Mouse (Mus musculus) hindbrain, postnatal 0 days (tissue): Measurements from ENCODE around the gene Ackr3. TPM values are rescaled to one million over a fixed set of nuclear protein-coding genes. Genes with fewer than 3 reads are reported as not detected.
A peak's percentile ranks its signal among the peaks of the same experiment; 100 is the strongest.

ENCODE experiments used
- ATAC-seq: fragments of 200-750 bp; cut with Nextera tagmentation; 2 replicates; pipeline ENCODE4 v1.8.0; 2017; ENCODE audit warnings: mild to moderate bottlenecking, moderate TSS enrichment, moderate library complexity
- DNase-seq: peaks from one replicate; pipeline ENCODE4 v3.0.0-alpha.2; 2015; ENCODE audit warnings: low spot score
- H3K27ac ChIP-seq: fragments of 300-500 bp; sonication (generic); 2 replicates; pipeline ENCODE4 v1.5.1; 2014; ENCODE audit warnings: mild to moderate bottlenecking
- H3K27me3 ChIP-seq: fragments of 300-500 bp; sonication (generic); 2 replicates; pipeline ENCODE4 v1.6.1; 2014; ENCODE audit warnings: low read length, mixed read lengths; ENCODE audit not compliant: insufficient read depth
- H3K36me3 ChIP-seq: fragments of 300-500 bp; sonication (generic); 2 replicates; pipeline ENCODE4 v1.6.1; 2014; ENCODE audit warnings: low read length, mixed read lengths; ENCODE audit not compliant: insufficient read depth
- H3K4me1 ChIP-seq: fragments of 300-500 bp; sonication (generic); 2 replicates; pipeline ENCODE4 v1.6.1; 2014; ENCODE audit warnings: antibody characterized with exemption, low read length, mixed read lengths; ENCODE audit not compliant: insufficient read depth
- H3K4me2 ChIP-seq: fragments of 300-500 bp; sonication (generic); 2 replicates; pipeline ENCODE4 v1.6.1; 2014; ENCODE audit warnings: low read depth, mild to moderate bottlenecking, low read length, moderate library complexity, mixed read lengths
- H3K4me3 ChIP-seq: fragments of 300-500 bp; sonication (generic); 2 replicates; pipeline ENCODE4 v1.5.1; 2014; ENCODE audit warnings: low read length
- H3K9ac ChIP-seq: fragments of 300-500 bp; sonication (generic); replicated peaks from 2 replicates; pipeline ENCODE4 v1.6.1; 2014; ENCODE audit warnings: mild to moderate bottlenecking, low read length, moderate library complexity, mixed read lengths
- H3K9me3 ChIP-seq: fragments of 300-500 bp; sonication (generic); 2 replicates; pipeline ENCODE4 v1.6.1; 2016; ENCODE audit warnings: low read length, mixed read lengths
- CTCF ChIP-seq: IDR thresholded peaks from 2 replicates; pipeline ENCODE4 v1.5.1; 2016; ENCODE audit warnings: antibody characterized with exemption, control low read depth, low read depth
- WGBS: fragments of 180-500 bp; shearing (Covaris S2); extraction: QIAGEN DNeasy Blood & Tissue Kit; methylation state at CpG from one replicate; pipeline ENCODE4 v1.1.7; 2014; 5-methylcytosine and 5-hydroxymethylcytosine counted together
- polyA plus RNA-seq: library from polyadenylated mRNA; unstranded; fragments of >200 nt; fragmentation: Nextera tagmentation; extraction: Ambion mirVana; gene quantifications from 2 replicates; pipeline ENCODE4 v1.2.1, GENCODE M21; 2015
- total RNA-seq: library from RNA; depleted of rRNA; stranded (reverse); fragments of >200 nt; gene quantifications from 2 replicates; pipeline ENCODE4 v1.2.3, GENCODE M21; 2014

Ackr3 gene
- total and polyA plus RNA-seq, 2 experiments from 2014 or later: 7.4 to 13.1 TPM

DNA sequence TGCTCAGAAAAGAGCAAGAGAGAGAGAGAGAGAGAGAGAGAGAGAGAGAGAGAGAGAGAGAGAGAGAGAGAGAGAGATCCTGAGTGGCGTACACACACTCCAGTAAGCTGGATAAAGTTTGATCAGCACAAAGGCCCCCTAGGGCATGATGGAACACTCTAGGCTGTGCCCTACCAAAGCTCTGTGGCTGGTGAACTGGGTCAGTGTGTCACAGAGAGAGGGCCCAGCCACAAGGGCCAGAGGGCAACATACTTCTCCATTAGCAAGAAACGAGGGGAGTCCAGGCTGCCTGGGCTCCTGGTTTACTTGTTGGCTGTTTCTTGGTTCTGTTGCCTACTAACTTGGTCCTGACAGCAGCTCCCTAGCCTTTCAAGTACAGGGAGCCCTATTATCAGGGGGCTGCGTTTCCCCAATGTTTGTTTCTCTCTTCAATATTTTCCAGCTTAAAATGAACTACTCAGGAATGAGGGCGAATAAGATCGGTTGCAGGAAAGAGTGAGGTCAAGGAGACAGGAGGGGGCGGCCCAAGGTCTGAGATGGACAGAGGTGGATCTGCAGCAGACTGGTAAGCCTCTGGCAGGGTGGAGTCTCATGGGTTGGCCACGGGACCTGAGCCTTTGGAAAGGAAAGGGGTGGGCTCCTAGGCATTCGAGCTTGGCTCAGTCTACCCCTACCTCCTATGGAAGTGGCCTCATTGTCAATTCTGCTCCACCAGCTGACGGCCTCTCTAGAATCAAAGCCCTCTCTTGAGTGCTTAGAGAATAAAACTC lies 45.4 kb downstream of the Ackr3 start:
- no peak overlapping the region for H3K4me3 ChIP-seq
- H3K27ac ChIP-seq: no peak overlapping the region
- WGBS: 69% methylated on average over 9 of the region's 9 CpGs
- no peaks in the 10 kb centered on the region for H3K9me3 ChIP-seq
- ATAC-seq: peak; percentile 43; the same call in 1 of the 2 replicates
- no peaks in the 10 kb centered on the region for H3K36me3 ChIP-seq
- H3K4me2 ChIP-seq: no peak overlapping the region
- TF ChIP-seq CTCF: no peak
- no peaks in the 10 kb centered on the region for H3K27me3 ChIP-seq
- H3K9ac ChIP-seq: no peak overlapping the region
- peaks cover 14% of the 10 kb centered on the region for H3K4me1 ChIP-seq
- no peak for DNase-seq

DNA sequence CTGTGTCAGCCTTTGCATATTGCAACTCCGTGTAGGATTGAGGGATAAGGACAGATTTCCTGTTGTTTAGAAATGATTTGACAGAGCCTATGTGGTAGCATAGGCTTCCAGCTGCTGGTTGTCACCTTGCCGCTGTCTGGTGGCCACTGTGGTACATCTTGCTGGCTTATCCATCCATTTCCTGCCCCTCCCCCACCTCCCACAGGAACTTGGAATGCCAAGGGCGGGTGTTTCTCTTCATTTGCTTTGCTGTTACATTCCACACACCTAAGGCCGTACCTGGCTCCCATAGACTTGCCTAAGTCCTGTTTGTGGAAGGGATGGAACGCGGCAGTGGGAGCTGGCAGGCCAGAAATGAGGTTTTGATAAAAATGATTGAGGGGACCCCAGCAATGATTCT lies 46.6 kb downstream of the Ackr3 start:
- no peaks in the 10 kb centered on the region for H3K36me3 ChIP-seq
- H3K27me3 ChIP-seq: no peaks in the 10 kb centered on the region
- WGBS: 83% methylated on average over 6 of the region's 6 CpGs
- no peak overlapping the region for H3K4me2 ChIP-seq
- DNase-seq (no peak), ATAC-seq (no peak)
- TF ChIP-seq CTCF: no peak
- no peaks in the 10 kb centered on the region for H3K9me3 ChIP-seq
- H3K27ac ChIP-seq: no peak overlapping the region
- peaks cover 14% of the 10 kb centered on the region for H3K4me1 ChIP-seq
- H3K9ac ChIP-seq: no peak overlapping the region
- no peak overlapping the region for H3K4me3 ChIP-seq

DNA sequence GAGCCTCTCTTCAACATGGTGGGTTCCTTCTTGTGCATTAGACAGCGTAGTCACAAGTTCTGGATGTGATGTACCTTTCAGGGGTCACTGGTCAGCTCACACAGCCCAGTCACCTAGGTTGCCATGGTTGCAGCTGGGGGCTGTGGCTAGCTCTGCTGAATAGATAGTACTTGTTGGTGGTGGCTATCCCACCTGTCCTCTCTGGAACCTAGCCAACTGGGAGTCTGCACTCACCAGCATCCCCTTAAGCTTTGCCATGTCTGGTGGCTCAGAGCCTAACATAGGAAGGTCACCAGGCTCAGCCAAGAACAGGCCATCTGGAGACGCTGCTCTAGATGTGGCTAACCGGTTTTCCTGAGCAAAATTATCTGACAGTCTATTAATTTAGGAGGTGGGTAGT lies 47.4 kb downstream of the Ackr3 start:
- Histone ChIP-seq H3K4me3 (no peak overlapping the region), H3K4me1 (peaks cover 14% of the 10 kb centered on the region), H3K36me3 (no peaks in the 10 kb centered on the region), H3K4me2 (no peak overlapping the region), H3K27me3 (no peaks in the 10 kb centered on the region), H3K27ac (no peak overlapping the region), H3K9ac (no peak overlapping the region), H3K9me3 (no peaks in the 10 kb centered on the region)
- peak; percentile 76 for DNase-seq
- TF ChIP-seq CTCF: no peak
- ATAC-seq: peak; percentile 58
- 43% methylated on average over 3 of the region's 3 CpGs for WGBS

DNA sequence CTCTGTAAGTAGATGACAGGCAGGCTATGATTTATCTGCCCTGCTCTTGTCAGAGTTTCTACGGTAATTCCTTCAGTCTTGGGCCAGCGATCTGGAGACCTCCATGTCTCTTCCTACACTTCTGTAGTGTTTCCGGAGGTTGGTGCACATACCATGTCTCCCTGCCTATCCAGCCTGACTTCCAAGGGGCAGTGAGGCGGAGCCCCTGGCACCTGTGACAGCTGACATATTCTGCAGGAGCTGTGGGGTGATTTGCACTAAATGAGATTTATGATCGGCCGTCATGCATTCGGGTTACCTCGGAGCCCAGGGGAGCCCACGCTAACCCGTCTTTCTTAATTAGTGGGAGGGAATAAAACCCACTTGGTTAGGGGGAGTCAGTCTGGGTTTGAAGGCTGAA lies 49.7 kb downstream of the Ackr3 start:
- Histone ChIP-seq H3K27ac (no peak overlapping the region), H3K4me3 (no peak overlapping the region), H3K9ac (no peak overlapping the region), H3K27me3 (no peaks in the 10 kb centered on the region), H3K4me2 (no peak overlapping the region), H3K4me1 (peaks cover 14% of the 10 kb centered on the region), H3K9me3 (no peaks in the 10 kb centered on the region), H3K36me3 (no peaks in the 10 kb centered on the region)
- TF ChIP-seq CTCF: no peak
- DNase-seq (no peak), ATAC-seq (peak; percentile 16; the same call in 1 of the 2 replicates)
- WGBS: 53% methylated on average over 10 of the region's 10 CpGs

DNA sequence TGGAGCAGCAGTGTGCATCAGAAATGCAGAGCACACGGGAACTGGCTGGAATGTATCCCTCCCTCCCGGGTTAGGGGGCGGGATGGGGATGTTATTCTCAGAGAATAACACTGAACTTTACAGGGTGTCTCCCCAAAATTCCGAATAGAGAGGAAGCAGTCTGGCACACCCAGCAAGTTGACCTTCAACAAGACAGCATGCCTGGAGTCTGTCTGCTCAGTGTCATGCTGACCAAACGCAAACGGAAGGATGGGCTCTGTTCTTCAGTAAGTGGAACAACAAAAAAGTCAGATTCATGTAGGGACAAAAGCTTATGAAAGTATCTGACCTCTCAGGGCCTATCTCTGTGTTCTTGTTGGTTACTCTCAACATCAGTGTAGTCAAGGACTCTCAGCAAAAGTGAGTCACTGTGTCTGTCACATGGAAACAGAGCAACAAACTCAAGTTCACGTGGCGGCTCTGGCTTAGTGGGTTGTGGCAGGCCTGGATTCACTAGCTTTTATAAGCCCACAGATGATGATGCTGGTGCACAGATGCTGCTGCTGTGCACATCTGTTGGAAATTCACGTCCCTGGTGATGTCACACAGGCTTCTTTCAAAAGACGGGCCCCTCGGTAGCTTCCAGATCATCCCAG lies 54.6 kb downstream of the Ackr3 start:
- 83% methylated on average over 11 of the region's 11 CpGs for WGBS
- no peak overlapping the region for H3K9ac ChIP-seq
- H3K4me2 ChIP-seq: no peak overlapping the region
- no peaks in the 10 kb centered on the region for H3K4me1 ChIP-seq
- H3K27me3 ChIP-seq: no peaks in the 10 kb centered on the region
- ATAC-seq (no peak), DNase-seq (no peak)
- H3K4me3 ChIP-seq: no peak overlapping the region
- no peak for TF ChIP-seq CTCF
- no peaks in the 10 kb centered on the region for H3K36me3 ChIP-seq
- no peak overlapping the region for H3K27ac ChIP-seq
- H3K9me3 ChIP-seq: no peaks in the 10 kb centered on the region

DNA sequence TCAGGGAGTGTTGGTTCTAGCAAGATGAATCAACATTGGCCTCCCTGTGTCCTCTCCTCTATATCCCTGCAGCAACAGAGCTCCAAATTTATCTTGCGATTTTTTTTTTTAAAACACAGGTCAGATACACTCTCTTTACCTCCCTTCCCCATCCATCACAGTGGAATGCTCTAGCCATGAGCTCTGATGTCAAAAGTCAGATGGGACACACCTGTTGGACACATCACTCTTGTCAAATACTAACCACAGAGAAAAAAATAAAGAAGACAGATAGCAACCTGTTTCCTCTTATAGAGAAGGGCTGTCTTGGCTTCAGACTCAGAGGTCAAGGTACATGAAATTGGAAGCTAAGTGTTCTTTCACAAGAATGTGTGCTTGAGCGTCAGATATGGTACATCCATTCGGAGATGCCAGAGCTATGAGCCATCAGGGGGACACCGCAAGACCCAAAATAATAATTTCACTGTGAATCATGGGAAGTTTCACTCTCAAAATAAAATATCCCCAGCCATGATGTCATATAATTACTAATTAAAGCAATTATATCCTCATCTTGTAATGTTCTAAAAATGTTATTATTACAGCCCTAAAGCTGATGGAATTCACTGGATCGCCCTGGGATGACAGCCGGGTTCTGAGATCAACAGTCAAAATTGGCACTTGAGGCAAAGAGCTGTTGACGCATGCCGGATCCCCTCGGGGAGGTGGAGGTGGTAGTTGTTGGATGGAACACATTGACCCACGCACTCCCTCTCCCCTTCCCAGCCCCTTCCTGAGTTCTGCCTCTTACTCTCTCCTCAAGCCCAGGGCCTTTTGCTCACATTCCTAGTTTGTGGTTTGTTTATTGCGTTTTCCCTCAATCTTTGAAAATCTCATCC lies 57.2 kb downstream of the Ackr3 start:
- DNase-seq: no peak
- ATAC-seq: no peak
- no peak for TF ChIP-seq CTCF
- Histone ChIP-seq H3K4me1 (no peaks in the 10 kb centered on the region), H3K9me3 (no peaks in the 10 kb centered on the region), H3K4me3 (no peak overlapping the region), H3K27ac (no peak overlapping the region), H3K36me3 (no peaks in the 10 kb centered on the region), H3K9ac (no peak overlapping the region), H3K27me3 (no peaks in the 10 kb centered on the region), H3K4me2 (no peak overlapping the region)
- WGBS: 91% methylated on average over 11 of the region's 11 CpGs
